Mouse (Mus musculus) liver, embryonic 14.5 days (tissue): ENCODE data around the gene Lats1. TPM values are rescaled to one million over a fixed set of nuclear protein-coding genes. Genes with fewer than 3 reads are reported as not detected.

Experiments
- ATAC-seq: fragments of 200-750 bp; cut with Nextera tagmentation; 2 replicates; pipeline ENCODE4 v1.8.0; 2017; ENCODE audit warnings: moderate number of reproducible peaks, mild to moderate bottlenecking, moderate library complexity; ENCODE audit not compliant: insufficient read depth
- DNase-seq, 3 experiments: peaks; one replicate each; pipeline ENCODE4 v3.0.0-alpha.2; 2012 to 2013; ENCODE audit warnings: low read depth in 3 of 3, low spot score in 3 of 3
- H3K27ac ChIP-seq: fragments of 300-500 bp; sonication (generic); 2 replicates; pipeline ENCODE4 v1.5.1; 2014; ENCODE audit warnings: moderate library complexity, mild to moderate bottlenecking, control low read depth, inconsistent platforms
- H3K27me3 ChIP-seq: fragments of 300-500 bp; sonication (generic); 2 replicates; pipeline ENCODE4 v1.6.1; 2014; ENCODE audit warnings: mild to moderate bottlenecking, low read length, moderate library complexity; ENCODE audit not compliant: control insufficient read depth, insufficient read depth
- H3K36me3 ChIP-seq: fragments of 300-500 bp; sonication (generic); replicated peaks from 2 replicates; pipeline ENCODE4 v1.6.1; 2014; ENCODE audit warnings: low read depth; ENCODE audit not compliant: control insufficient read depth, insufficient read depth
- H3K4me1 ChIP-seq, 2 experiments: fragments of 200-500 bp in 1 of 2; fragments of 300-500 bp in 1 of 2; sonication (generic) in 1 of 2; replicated peaks; 2 replicates each; pipeline ENCODE4 v1.6.1; 2012 to 2014; ENCODE audit warnings: antibody characterized with exemption in 1 of 2, inconsistent platforms in 1 of 2, low read length in 1 of 2; ENCODE audit not compliant: control insufficient read depth in 2 of 2, insufficient read depth in 2 of 2
- H3K4me2 ChIP-seq: fragments of 300-500 bp; sonication (generic); 2 replicates; pipeline ENCODE4 v1.6.1; 2014; ENCODE audit warnings: low read depth, mild to moderate bottlenecking, control low read depth, moderate library complexity
- H3K4me3 ChIP-seq, 2 experiments: fragments of 200-500 bp in 1 of 2; fragments of 300-500 bp in 1 of 2; sonication (generic) in 1 of 2; 2 replicates each; pipeline ENCODE4 v1.5.1; 2012 to 2014; ENCODE audit warnings: low read depth in 2 of 2, low read length in 2 of 2, mild to moderate bottlenecking in 2 of 2, control low read depth in 1 of 2, inconsistent platforms in 1 of 2, moderate library complexity in 1 of 2; ENCODE audit not compliant: insufficient read depth in 1 of 2
- H3K9ac ChIP-seq: fragments of 300-500 bp; sonication (generic); replicated peaks from 2 replicates; pipeline ENCODE4 v1.6.1; 2014; ENCODE audit warnings: mild to moderate bottlenecking, control low read depth, moderate library complexity
- H3K9me3 ChIP-seq: fragments of 300-500 bp; sonication (generic); 2 replicates; pipeline ENCODE4 v1.6.1; 2016; ENCODE audit warnings: low read length, mixed read lengths; ENCODE audit not compliant: control insufficient read depth
- CTCF ChIP-seq: IDR thresholded peaks from 2 replicates; pipeline ENCODE4 v1.5.1; 2016; ENCODE audit warnings: antibody characterized with exemption, low read depth, control low read depth
- EP300 ChIP-seq: IDR thresholded peaks from 2 replicates; pipeline ENCODE4 v1.6.1; 2016; ENCODE audit warnings: antibody characterized with exemption, low read depth
- WGBS: fragments of 180-500 bp; shearing (Covaris S2); extraction: QIAGEN DNeasy Blood & Tissue Kit; methylation state at CpG from one replicate; pipeline ENCODE4 v1.1.7; 2014; ENCODE audit not compliant: insufficient replicate concordance; 5-methylcytosine and 5-hydroxymethylcytosine counted together
- polyA plus RNA-seq, 2 experiments: library from polyadenylated mRNA; depleted of rRNA in 1 of 2; stranded (reverse) in 1 of 2; unstranded in 1 of 2; fragments of >200 nt; fragmentation: Nextera tagmentation in 1 of 2; extraction: Ambion mirVana in 1 of 2; gene quantifications; 2 replicates each; pipeline versions ENCODE4 v1.2.1 to v1.2.3; 2012 to 2014

Gene Lats1
- polyA plus RNA-seq, 2 experiments = 2.8 to 4.7 TPM

DNA sequence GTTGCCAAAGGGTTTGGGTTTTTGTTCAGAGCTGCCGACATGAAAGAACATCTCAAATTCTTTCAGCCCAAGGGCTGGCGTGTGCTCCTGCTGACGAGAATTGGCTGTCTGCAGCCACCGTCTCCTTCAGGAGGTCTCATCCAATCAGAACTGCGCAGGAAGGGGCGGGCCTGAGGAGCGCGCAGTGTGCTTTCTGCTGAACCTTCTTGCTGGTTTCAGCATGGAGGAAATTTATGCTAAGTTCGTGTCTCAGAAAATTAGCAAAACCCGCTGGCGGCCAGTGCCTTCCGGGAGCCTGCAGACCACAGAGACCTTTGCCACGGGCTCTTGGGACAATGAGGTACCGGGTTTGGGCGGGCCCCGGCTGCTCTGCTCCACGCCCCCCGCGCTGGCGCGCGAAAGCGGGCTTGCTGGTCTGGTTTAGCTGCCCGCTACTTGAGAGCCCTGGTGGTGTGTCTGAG, 13.6 kb upstream of the Lats1 start, which contains the start of gene Nup43:
Gene Nup43 (plus strand): TSS at position 162 of the 461 bp plus-strand sequence.
- DNase-seq = peak; percentile 85 to 89 (median 86)
- Histone ChIP-seq H3K27me3 (no peaks in the 10 kb centered on the region), H3K4me1 (peaks cover 11 to 20% of the 10 kb centered on the region in 2 experiments), H3K9ac (peak within 1 kb of the TSS; percentile 81), H3K4me3 (peak within 1 kb of the TSS; percentile 77 to 94), H3K27ac (no peak within 1 kb of the TSS), H3K36me3 (peaks cover 5% of the 10 kb centered on the region), H3K9me3 (no peaks in the 10 kb centered on the region), H3K4me2 (peak within 1 kb of the TSS; percentile 82)
- peak; percentile 67 for ATAC-seq
- TF ChIP-seq CTCF (no peak), EP300 (no peak)
- WGBS = under 1% methylated on average over 24 of the region's 24 CpGs

DNA sequence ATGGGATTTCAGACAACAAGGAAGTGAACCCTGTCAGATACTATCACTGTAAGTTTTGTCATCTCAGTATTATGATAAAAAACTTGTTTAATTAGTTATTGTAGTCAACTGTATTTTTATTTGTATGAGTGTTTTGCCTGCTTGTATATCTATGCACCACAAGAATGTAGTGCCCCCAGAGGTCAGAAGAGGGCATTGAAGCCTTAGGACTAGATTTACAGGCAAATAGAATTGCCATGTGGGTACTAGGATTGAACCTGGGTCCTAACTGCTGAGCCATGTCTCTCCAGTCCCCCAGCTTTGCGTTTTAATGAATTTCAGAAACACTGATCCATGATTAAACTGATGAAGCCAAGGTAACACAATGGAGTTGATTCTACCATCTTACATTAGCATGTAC, 7.3 kb upstream of the Lats1 start:
- Histone ChIP-seq H3K27ac (no peak overlapping the region), H3K4me1 (no peaks in the 10 kb centered on the region), H3K4me3 (no peak overlapping the region), H3K4me2 (no peak overlapping the region), H3K36me3 (peaks cover 39% of the 10 kb centered on the region), H3K27me3 (no peaks in the 10 kb centered on the region), H3K9ac (no peak overlapping the region), H3K9me3 (no peaks in the 10 kb centered on the region)
- DNase-seq (peak in 1 of 3 experiments; percentile 42), ATAC-seq (no peak)
- TF ChIP-seq EP300 (no peak), CTCF (peak; percentile 56)
- 37% methylated on average over 1 of the region's 1 CpGs for WGBS

DNA sequence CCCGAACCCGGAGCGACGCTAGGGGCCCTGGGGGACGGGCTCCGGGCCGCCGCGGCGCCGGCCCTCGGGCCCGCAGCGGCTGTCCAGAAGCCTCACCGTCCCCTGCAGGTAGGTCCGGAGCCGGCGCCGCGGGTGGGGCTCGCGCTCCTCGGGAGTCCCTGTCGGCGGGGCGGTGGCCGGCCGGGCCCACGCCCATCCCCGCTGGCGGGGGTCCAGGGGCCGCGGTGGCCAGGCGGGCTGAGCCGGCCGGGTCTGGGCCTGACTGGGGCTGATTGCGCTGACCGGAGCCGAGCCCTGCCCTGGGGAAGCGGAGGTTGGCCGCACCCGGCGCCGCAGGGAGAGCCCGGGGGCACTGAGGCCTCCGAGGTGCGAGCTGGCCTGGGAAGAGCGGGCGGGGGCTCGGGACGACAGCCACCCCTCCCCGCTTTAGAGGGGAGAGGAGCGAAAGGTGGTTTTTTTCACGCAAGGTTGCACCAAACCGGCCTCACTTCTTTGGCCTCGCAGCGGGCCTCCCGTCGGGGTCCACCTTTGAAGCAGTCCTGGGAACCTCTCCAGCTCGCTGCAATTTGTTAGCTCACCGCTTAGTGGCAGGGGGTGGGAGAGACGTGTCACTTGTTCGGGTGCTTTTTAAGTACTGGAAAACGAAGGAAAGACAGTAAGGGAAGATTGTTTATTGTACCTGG, 470 bp downstream of the Lats1 start:
- DNase-seq (peak; percentile 43 to 51 (median 47)), ATAC-seq (peak; percentile 79)
- Histone ChIP-seq H3K4me2 (peak overlapping the region; percentile 75), H3K27me3 (no peaks in the 10 kb centered on the region), H3K9me3 (no peaks in the 10 kb centered on the region), H3K27ac (peak overlapping the region; percentile 5), H3K36me3 (peaks cover 22% of the 10 kb centered on the region), H3K4me3 (peak overlapping the region; percentile 66 to 89), H3K9ac (peak overlapping the region; percentile 91), H3K4me1 (peaks cover 12 to 14% of the 10 kb centered on the region in 2 experiments)
- under 1% methylated on average over 50 of the region's 64 CpGs for WGBS
- TF ChIP-seq CTCF = peak; percentile 58
- no peak for TF ChIP-seq EP300

DNA sequence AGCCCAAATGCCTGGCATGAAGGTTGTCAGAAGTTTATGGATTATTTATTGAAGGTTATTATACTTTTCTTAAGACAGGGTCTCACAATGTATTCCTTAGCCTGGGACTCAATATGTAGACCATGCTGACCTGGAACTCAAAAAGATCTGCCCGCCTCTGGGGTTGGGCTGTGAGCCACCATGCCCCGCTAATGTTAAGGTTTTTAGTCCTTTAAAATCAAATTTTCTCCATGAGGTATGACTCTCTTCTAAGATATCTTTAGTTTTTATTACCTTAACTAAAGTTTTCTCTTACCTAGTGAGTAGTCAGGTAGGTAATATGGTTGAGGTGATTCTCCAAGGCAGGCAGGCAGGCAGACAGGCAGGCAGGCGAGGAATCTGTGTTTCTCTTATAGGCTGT, 1.2 kb downstream of the Lats1 start:
- WGBS = 32% methylated on average over 3 of the region's 3 CpGs
- ATAC-seq (no peak), DNase-seq (no peak)
- TF ChIP-seq CTCF = no peak
- no peak for TF ChIP-seq EP300
- Histone ChIP-seq H3K36me3 (peaks cover 15% of the 10 kb centered on the region), H3K9ac (peak overlapping the region; percentile 91), H3K27me3 (no peaks in the 10 kb centered on the region), H3K9me3 (no peaks in the 10 kb centered on the region), H3K27ac (no peak overlapping the region), H3K4me2 (peak overlapping the region; percentile 75), H3K4me3 (peak overlapping the region; percentile 66 to 89; a peak in 3 of 4 replicates), H3K4me1 (peaks cover 12 to 14% of the 10 kb centered on the region in 2 experiments)

DNA sequence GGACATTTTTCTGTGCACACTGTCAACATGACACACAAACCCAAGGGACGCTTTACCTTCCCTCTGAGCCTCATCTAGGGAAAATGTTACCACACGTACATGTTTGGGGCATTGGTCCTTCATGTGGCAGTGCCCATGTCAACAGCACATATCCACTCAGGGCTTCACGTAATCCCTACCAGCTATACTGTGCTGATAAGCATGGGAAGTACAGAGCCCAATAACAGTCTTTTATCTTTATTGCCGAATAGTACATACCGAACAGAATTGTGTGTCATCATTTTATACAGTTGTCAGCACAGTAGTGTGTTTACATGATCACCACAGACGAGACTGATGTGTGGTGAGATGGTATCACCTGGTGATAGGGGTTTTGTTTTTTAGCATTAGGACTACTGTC, 5.9 kb downstream of the Lats1 start:
- TF ChIP-seq EP300 = no peak
- TF ChIP-seq CTCF = no peak
- no peaks in the 10 kb centered on the region for H3K9me3 ChIP-seq
- H3K36me3 ChIP-seq = peaks cover 8% of the 10 kb centered on the region
- H3K4me3 ChIP-seq = no peak overlapping the region
- WGBS = 49% methylated on average over 6 of the region's 6 CpGs
- no peak overlapping the region for H3K9ac ChIP-seq
- no peak overlapping the region for H3K4me2 ChIP-seq
- peaks cover 2 to 9% of the 10 kb centered on the region in 2 experiments; a peak in 3 of 4 replicates for H3K4me1 ChIP-seq
- no peak overlapping the region for H3K27ac ChIP-seq
- DNase-seq (no peak), ATAC-seq (peak; percentile 29; the same call in 1 of the 2 replicates)
- H3K27me3 ChIP-seq = no peaks in the 10 kb centered on the region
